7 mouse cellular contexts compared by ENCODE assay signal in the genomic region with DNA sequence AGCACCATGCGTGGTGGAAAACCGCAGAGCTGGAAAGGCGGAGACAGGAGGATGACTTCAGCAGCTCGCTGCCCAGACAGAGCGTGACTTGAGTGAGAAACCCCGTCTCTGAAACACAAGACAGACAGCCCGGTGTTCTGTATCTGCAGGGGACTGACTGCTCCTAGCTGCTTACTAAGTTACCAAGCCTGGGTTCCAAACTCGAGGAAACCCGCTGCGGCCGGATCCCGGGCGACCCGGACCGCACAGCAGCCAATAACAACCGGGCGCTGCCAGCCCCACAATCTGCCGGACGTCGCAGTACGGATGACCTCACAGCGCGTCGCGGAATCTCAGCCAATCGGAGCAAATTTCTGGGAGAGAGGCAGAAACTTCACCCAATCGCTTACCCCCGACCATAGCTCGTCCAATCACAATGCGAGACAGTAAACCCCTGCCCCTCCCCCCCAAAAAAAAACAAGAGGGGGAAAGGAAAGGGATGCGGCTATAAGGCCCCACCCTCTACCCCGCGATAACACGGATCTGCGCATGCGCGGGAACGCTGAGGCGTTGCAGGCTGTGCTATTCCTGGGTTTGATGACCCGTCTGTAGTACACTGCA. TPM values are rescaled to one million over a fixed set of nuclear protein-coding genes. Genes with fewer than 3 reads are reported as not detected.
A peak's percentile ranks its signal among the peaks of the same experiment; 100 is the strongest.
DNase-seq lines count a peak whose midpoint lies in the region; ATAC-seq and TF ChIP-seq lines count a peak whose summit lies in the region.

No protein-coding gene starts in this region.

- H3K27me3 ChIP-seq in embryonic facial prominence, embryonic 10.5 days (replicated peaks; ENCODE audit: low read depth, poor library complexity, severe bottlenecking) = no peaks in the 10 kb centered on the region
- no peaks in the 10 kb centered on the region for H3K27me3 ChIP-seq in intestine, postnatal 0 days (replicated peaks; ENCODE audit: control insufficient read depth, insufficient read depth, low read length)
- H3K27me3 ChIP-seq in midbrain, embryonic 12.5 days = no peaks in the 10 kb centered on the region
- no peaks in the 10 kb centered on the region for H3K27me3 ChIP-seq in small intestine, adult 2 months (ENCODE audit: control insufficient read depth, insufficient read depth, low read length)

- H3K4me1 ChIP-seq in embryonic facial prominence, embryonic 10.5 days = peaks cover 12% of the 10 kb centered on the region
- H3K4me1 ChIP-seq in intestine, postnatal 0 days (replicated peaks; ENCODE audit: control insufficient read depth, insufficient read depth, low read length) = no peaks in the 10 kb centered on the region
- H3K4me1 ChIP-seq in midbrain, embryonic 12.5 days = 0 out of 2 replicates have a peak, but pooled peaks cover 10% of the 10 kb centered on the region
- peaks cover under 1% of the 10 kb centered on the region; the same call in 1 of the 2 replicates for H3K4me1 ChIP-seq in small intestine, adult 2 months (ENCODE audit: control insufficient read depth, insufficient read depth, insufficient read length, low read length)

- no peak for TF ChIP-seq CTCF in intestine, postnatal 0 days (IDR thresholded peaks at IDR 0.05; ENCODE audit: low read depth)
- TF ChIP-seq CTCF in small intestine, adult 2 months (IDR thresholded peaks at IDR 0.05; ENCODE audit: extremely low read depth, insufficient read length, insufficient replicate concordance, low read depth, low read length) = no peak

- H3K9ac ChIP-seq in intestine, postnatal 0 days (ENCODE audit: low read depth, low read length) = peak overlapping the region; percentile 62
- H3K9ac ChIP-seq in midbrain, embryonic 12.5 days (replicated peaks) = peak overlapping the region; percentile 72

- H3K9me3 ChIP-seq in embryonic facial prominence, embryonic 10.5 days = no peaks in the 10 kb centered on the region
- no peaks in the 10 kb centered on the region for H3K9me3 ChIP-seq in intestine, postnatal 0 days (ENCODE audit: control insufficient read depth)
- H3K9me3 ChIP-seq in midbrain, embryonic 12.5 days = no peaks in the 10 kb centered on the region

- intact Hi-C loops in left cerebral cortex, postnatal 4 days (cut with DNase I) = no loop called here

- H3K27ac ChIP-seq in embryonic facial prominence, embryonic 10.5 days (replicated peaks) = peak overlapping the region; percentile 90
- H3K27ac ChIP-seq in intestine, postnatal 0 days (ENCODE audit: low read depth, low read length) = peak overlapping the region; percentile 86
- H3K27ac ChIP-seq in midbrain, embryonic 12.5 days (replicated peaks) = peak overlapping the region; percentile 83
- H3K27ac ChIP-seq in small intestine, adult 2 months (ENCODE audit: insufficient read depth, low read depth, low read length) = peak overlapping the region; percentile 86

- H3K4me2 ChIP-seq in intestine, postnatal 0 days (replicated peaks; ENCODE audit: low read depth) = peak overlapping the region; percentile 71
- peak overlapping the region; percentile 87 for H3K4me2 ChIP-seq in midbrain, embryonic 12.5 days (replicated peaks)

- H3K4me3 ChIP-seq in embryonic facial prominence, embryonic 10.5 days = peak overlapping the region; percentile 79
- peak overlapping the region; percentile 57 for H3K4me3 ChIP-seq in intestine, postnatal 0 days (ENCODE audit: low read depth, low read length)
- H3K4me3 ChIP-seq in midbrain, embryonic 12.5 days = peak overlapping the region; percentile 60
- H3K4me3 ChIP-seq in small intestine, adult 2 months (ENCODE audit: low read depth, low read length) = peak overlapping the region; percentile 84

- DNase-seq in adrenal gland, postnatal 10 days = peak; percentile 95
- DNase-seq in embryonic facial prominence, embryonic 10.5 days (ENCODE audit: low spot score) = peak; percentile 96
- DNase-seq in gonadal fat pad, adult 2 months (ENCODE audit: low read depth) = peak; percentile 94
- peak; percentile 99 for DNase-seq in left cerebral cortex, postnatal 4 days

- peak; percentile 81; the same call in 1 of the 2 replicates for TF ChIP-seq POLR2A in small intestine, adult 2 months (IDR thresholded peaks at IDR 0.05; ENCODE audit: low read depth, low read length)

- H3K36me3 ChIP-seq in embryonic facial prominence, embryonic 10.5 days (replicated peaks) = no peaks in the 10 kb centered on the region
- no peaks in the 10 kb centered on the region for H3K36me3 ChIP-seq in intestine, postnatal 0 days (ENCODE audit: control insufficient read depth, insufficient read depth)
- no peaks in the 10 kb centered on the region for H3K36me3 ChIP-seq in midbrain, embryonic 12.5 days
- no peaks in the 10 kb centered on the region for H3K36me3 ChIP-seq in small intestine, adult 2 months (ENCODE audit: control insufficient read depth, insufficient read depth, low read length)

- peak; percentile 94 for ATAC-seq in intestine, postnatal 0 days
- ATAC-seq in midbrain, embryonic 12.5 days (ENCODE audit: low FRiP score, low read depth) = peak; percentile 96

- under 1% methylated on average over 40 of the region's 40 CpGs for WGBS in embryonic facial prominence, embryonic 10.5 days
- WGBS in intestine, postnatal 0 days = under 1% methylated on average over 40 of the region's 40 CpGs
- WGBS in midbrain, embryonic 12.5 days = under 1% methylated on average over 40 of the region's 40 CpGs
- WGBS in small intestine, adult 2 months = under 1% methylated on average over 40 of the region's 40 CpGs

RNA-seq across cellular contexts. Expression of a gene that starts 13.1 kb away (rescaled TPM):
- total RNA-seq in adrenal gland, postnatal 10 days (2021) = 100 to 1,000 TPM in 1 of 2 experiments, 10 to 100 TPM in 1; 83.4 to 102 TPM
- 60.0 and 69.9 TPM in 2 replicates for polyA plus RNA-seq in embryonic facial prominence, embryonic 10.5 days (2016; fragmentation: Nextera tagmentation; extraction: Ambion mirVana)
- polyA plus RNA-seq in gonadal fat pad, adult 2 months (2012; rRNA removed) = 42.7 and 62.1 TPM in 2 replicates
- 17.7 and 18.9 TPM in 2 replicates for polyA plus RNA-seq in intestine, postnatal 0 days (2015; fragmentation: Nextera tagmentation; extraction: Ambion mirVana)
- total RNA-seq in left cerebral cortex, postnatal 4 days (2021) = 100 to 1,000 TPM; 327 to 335 TPM
- 99.1 and 121 TPM in 2 replicates for polyA plus RNA-seq in midbrain, embryonic 12.5 days (2016; fragmentation: Nextera tagmentation; extraction: Ambion mirVana)
- polyA plus RNA-seq in small intestine, adult 2 months (2012; rRNA removed) = 16.3 and 23.4 TPM in 2 replicates

RNA-seq across cellular contexts. Expression of a gene that starts 42.4 kb away (rescaled TPM):
- total RNA-seq in adrenal gland, postnatal 10 days (2021) = 1 to 10 TPM; 3.9 to 8.6 TPM
- polyA plus RNA-seq in embryonic facial prominence, embryonic 10.5 days (2016; fragmentation: Nextera tagmentation; extraction: Ambion mirVana) = 4.7 and 5.7 TPM in 2 replicates
- polyA plus RNA-seq in gonadal fat pad, adult 2 months (2012; rRNA removed) = 3.3 and 4.7 TPM in 2 replicates
- 3.1 and 3.8 TPM in 2 replicates for polyA plus RNA-seq in intestine, postnatal 0 days (2015; fragmentation: Nextera tagmentation; extraction: Ambion mirVana)
- total RNA-seq in left cerebral cortex, postnatal 4 days (2021) = 10 to 100 TPM; 18.1 to 18.3 TPM
- polyA plus RNA-seq in midbrain, embryonic 12.5 days (2016; fragmentation: Nextera tagmentation; extraction: Ambion mirVana) = 8.4 and 9.9 TPM in 2 replicates
- polyA plus RNA-seq in small intestine, adult 2 months (2012; rRNA removed) = 2.2 and 3.5 TPM in 2 replicates

RNA-seq across cellular contexts. Expression of a gene that starts 53.1 kb away (rescaled TPM):
- total RNA-seq in adrenal gland, postnatal 10 days (2021) = 1 to 10 TPM; 3.2 to 5.4 TPM
- polyA plus RNA-seq in embryonic facial prominence, embryonic 10.5 days (2016; fragmentation: Nextera tagmentation; extraction: Ambion mirVana) = 1.8 and 2.2 TPM in 2 replicates
- polyA plus RNA-seq in gonadal fat pad, adult 2 months (2012; rRNA removed) = 1.2 and 2.5 TPM in 2 replicates
- 6.1 and 6.2 TPM in 2 replicates for polyA plus RNA-seq in intestine, postnatal 0 days (2015; fragmentation: Nextera tagmentation; extraction: Ambion mirVana)
- under 1 TPM; 0.70 to 0.92 TPM for total RNA-seq in left cerebral cortex, postnatal 4 days (2021)
- polyA plus RNA-seq in midbrain, embryonic 12.5 days (2016; fragmentation: Nextera tagmentation; extraction: Ambion mirVana) = 0.79 and 0.97 TPM in 2 replicates
- 8.2 and 25.3 TPM in 2 replicates for polyA plus RNA-seq in small intestine, adult 2 months (2012; rRNA removed)

Comparison
In these comparisons a context has a peak if more than half of its experiments do, and no peak if none do; other contexts are left out.
1. Peak in every context shown above with its lines: DNase-seq, ATAC-seq, H3K4me3 ChIP-seq and H3K27ac ChIP-seq.